Mouse (Mus musculus): ENCODE measurements around the gene Zdhhc18.

The Zdhhc18 gene

DNA sequence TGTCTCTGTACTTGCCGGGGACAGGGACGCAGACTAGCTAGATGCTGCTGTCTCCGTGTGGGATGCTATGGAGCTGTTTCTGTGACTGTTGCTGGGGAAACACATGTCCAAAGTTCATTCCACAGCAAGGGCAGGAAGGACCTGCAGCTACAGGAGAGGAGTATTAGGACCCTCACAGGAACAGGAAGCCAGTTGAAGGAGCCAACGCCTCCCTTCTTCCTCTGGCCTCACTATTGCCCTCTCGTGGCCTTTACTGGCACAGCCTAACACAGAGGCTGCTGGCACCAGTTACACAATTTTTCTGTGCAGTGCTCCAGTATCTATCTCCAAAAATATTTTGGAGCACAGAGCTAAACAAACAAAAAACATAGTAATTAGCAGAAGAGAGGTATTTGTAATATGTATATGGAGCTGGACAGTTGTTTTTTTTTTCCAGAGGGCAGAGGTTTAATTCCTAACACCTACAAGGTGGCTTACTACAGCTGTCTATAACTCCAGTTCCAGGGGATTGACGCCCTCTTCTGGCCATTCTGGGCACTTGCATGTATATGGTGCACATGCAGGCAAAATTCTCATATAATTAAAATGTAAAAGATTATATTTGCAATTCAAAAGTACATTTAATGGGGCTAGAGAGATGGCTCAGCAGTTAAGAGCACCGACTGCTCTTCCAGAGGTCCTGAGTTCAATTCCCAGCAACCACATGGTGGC lies at the start of gene Zdhhc18:
Gene Zdhhc18 (minus strand): TSS at position 166 of the 711 bp plus-strand sequence.
- DNase-seq: peak; percentile 88 to 90

DNA sequence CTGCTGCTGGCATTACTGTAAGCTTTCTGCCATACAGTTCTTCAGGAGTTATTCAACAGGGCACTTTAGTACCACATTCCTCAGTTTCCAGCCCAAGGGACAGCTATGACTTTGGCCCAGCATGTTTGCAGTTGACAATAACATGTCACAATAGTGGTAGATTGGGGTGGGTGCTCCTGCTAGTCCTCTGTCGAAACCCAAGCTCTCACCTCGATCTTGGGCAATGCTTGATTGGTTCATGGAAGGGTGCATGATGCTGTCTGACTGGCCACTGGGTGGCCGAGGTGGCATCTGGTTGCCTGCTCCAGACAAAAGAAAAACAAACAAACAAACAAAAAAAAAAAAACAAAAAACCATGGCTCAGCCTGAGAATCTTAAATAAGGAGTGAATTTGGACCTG lies 45.4 kb upstream of the Zdhhc18 start:
- DNase-seq: no peak

DNA sequence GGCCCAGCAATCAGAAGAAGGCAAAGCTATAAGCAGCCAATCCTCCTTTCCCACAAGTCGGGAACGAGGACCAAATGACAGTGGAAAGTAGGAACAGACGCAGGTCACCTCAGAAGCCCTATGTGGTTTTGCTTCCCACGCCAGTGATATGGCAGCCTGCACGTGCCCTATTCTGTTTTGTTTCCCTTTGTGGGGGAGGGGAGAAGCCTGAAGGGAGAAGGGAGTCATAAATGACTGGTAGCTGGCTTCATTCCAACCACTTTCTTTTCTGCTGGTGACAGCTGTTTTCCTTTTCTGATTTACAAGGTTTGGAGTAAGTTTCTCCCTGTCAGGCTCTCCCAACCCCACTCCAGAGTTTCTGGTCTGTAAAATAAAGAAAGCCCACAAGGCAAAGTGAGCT lies 40.3 kb upstream of the Zdhhc18 start:
- DNase-seq: no peak

DNA sequence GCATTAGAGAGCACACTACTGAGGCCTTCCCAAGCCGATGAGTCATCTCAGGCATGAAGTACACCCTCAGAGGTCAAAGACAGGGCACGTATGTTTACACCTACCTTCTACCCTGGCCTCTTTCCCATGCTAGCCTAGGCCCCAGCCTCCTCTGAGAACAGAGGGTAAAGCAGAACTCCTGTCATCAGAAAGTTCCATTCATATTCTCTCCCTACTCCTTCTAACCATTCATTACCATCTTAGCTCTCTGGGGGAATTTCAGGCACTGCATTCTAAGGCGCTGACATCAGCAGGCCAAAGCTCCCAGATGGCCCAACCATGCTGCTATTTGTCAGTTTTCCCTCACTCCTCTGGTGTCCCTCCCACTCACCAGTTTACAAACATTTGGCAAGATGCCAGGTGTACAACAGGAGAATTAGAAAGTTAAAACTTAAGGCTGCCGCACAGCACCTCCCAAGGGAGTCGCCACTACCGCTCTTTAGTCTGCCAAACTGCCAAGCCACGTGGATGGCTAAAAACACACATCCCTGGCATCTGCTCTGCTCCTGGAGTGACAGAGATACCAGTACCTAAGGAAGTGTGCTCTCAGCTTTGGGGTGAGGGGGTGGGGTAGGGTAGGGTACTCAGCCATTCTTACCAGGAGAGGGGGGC lies 38.6 kb upstream of the Zdhhc18 start:
- DNase-seq: no peak

DNA sequence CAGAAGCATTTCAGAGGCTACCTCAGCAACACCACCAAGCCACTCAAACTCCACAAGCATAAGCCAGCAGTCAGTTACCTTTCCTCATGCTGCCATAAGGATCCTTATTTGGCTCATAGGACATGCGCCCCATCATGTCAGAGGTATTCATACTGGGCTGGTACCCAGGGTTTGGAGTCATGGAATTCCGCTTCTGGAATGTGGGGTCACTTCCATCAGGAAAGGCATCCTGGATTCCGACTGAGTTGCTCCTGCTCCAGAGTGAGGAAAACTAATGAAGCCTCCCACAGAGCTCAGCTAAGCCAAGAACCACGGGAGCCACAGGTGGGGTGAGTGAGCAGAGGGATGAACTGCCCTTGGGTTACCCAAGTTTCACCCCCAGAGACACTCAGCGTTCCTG lies 37.2 kb upstream of the Zdhhc18 start:
- no peak for DNase-seq

DNA sequence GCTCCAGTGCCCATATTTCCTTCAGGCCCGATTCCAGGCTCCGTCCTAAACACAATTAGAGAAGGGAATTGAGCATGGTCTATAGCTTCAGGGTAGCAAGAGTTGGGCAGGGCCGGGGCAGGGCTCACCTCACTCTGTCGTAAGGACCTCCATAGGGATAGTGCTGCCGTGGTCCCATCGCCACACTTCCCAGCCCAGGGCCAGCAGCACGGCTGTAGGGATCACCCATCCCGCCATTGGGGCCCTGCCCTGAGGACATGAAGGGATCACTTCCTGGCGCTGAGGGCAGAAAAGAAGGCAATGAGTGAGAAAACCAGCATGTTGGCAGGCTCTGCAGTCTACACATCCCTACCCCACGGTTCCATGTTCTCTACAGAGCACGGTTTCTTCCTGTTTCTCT lies 36.6 kb upstream of the Zdhhc18 start:
- no peak for DNase-seq

DNA sequence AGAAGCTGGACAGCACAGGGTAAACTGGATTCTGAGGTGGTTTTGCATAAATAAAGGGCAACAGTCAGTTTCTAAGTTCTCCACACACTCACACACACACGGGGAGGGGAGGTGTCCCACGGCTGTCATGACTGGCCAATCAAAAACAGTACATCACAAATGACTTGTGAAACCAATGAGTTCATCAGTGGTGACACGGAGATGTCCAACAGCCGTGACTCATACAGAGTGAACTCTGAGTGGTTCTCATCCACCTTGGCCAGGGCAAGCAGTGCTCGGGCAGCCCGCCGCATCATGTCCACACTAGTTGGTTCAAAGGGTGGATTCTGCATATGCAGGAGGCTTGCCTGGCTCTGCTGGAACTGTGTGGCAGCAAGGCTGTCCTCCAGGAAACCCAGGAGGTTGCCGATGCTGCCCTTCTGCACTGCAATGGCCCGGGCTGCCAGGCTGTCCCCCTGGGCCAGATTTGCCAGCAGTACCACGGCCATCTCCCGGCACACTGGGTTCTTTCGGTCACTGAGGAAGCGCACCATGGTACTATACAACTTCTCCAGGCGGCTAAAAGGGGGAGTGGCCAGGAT lies 30.3 kb upstream of the Zdhhc18 start:
- DNase-seq: no peak

DNA sequence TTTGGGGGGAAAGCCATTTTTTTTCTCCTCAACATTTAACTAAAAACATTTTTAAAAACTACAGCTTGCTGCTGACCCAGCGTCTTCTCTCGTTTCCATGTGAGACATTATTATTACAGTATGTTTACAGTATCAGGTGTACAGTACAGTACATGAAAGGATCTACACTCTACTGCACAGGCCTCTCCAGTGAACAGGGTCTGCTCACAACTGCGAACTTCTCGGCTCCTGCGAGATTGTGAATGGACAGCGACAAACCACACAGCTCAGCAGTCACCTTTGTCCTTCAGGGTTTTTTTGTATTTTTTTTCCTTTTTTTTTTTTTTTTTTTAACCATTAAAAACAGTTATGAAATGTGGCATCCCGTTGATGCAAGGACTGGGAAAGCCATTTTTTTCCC lies 29.7 kb upstream of the Zdhhc18 start:
- no peak for DNase-seq

DNA sequence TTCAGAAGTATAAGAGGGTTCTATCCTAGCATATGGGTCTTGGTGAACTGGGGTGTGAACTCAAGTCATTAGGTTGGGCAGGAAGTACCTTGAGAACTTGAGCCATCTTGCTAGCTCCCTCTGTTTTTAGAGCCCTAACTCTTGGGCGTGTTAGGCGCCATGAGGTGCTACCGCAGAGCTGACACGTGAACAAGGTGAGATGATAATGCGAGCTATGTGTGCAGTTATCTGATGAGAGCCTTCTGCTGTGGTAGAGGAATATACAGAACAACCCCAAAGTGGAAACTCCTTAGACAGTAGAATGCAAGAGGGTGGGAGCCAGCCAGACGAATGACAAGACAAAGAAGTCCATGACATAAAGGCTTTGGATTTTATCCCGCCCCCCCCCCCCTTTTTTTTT lies 27.3 kb upstream of the Zdhhc18 start:
- DNase-seq: no peak

DNA sequence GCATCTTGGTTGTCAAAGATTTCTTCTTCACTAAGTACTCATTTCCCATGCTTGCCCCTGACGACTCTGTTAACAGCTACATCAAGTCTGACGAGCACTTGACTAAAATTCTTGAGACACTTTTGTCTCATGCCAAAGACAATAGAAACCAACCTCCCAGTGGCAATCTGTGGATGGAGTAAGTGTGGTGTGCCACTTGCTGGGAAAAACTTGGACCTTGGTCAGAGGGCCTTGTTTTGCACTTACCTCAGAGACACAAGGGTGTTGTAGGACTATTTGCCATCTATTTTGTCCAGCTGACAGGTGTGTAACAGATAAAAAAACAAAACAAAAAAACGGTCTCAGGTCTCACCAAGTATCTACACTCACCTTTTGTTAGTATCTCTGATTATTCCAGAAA lies 26.2 kb upstream of the Zdhhc18 start:
- DNase-seq: no peak

DNA sequence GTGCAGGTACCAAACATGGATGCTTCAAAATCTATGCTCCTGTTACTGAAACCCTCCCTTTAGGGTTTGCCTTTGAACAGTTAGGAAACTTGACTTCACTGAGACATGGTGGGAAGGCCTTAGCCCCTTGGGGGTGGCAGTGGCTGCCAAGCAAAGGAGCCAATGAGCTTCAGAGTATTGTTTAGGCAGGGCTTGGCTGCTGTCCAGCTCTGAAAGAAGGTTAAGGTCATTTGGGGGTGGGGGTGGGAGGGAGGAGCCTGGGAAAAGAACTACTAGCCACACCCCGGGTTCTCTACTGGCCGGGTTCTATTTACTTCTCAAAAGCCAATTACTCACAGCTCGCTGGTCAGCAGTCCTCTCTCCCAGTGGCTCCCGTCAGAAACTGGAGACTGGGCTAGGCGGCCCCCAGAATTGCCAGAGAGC lies 25.7 kb upstream of the Zdhhc18 start:
- DNase-seq: no peak

DNA sequence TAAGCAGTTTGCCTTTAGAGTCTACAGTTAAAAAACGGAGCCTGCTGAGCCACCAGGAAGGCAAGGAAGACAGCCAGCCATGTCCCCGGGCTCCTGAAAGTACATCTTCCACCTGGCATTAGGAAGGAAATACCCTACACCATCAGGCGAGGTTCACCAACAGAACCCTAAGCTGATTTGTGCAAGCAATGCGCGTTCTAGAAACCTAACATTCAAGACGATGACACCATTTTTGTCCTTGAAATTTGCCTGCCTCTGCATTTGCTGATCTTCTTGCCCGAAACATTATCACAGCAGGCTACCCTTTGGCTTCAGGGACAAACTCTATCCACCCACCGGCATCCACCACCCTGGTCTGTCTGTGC lies 24.4 kb upstream of the Zdhhc18 start:
- no peak for DNase-seq

DNA sequence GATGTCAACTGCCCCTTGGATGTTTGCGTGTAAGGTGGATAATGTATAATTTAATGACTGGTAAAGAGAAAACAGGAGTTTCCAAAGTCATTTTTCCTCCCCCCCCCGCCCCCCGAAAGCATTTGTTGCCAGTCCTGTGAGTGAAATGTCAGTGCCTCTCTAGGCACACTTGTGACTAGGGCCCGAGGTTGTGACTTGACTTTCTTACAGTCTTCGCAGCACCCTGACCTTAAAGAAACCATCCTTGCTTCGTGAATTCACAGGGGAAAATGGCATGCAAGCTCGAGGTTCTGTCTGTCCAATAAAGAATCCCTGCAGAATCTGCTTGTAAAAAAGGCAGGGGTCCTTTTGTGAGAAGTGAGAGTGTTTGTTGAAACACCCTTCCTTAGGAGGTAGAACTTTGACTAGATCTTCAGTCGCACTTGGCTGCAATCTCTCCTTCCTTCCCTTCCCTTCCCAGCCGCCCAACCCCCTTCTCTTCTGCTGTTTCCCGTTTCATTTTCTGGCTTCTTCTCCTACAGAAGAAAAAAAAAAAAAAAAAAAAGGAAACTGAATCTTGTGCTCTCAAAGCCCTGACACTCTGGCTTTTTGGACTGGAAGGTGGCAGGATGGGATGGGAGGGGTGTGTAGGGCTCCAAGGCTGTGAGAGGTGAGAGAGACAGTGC lies 23.8 kb upstream of the Zdhhc18 start:
- peak in 1 of 2 experiments; percentile 25 for DNase-seq

DNA sequence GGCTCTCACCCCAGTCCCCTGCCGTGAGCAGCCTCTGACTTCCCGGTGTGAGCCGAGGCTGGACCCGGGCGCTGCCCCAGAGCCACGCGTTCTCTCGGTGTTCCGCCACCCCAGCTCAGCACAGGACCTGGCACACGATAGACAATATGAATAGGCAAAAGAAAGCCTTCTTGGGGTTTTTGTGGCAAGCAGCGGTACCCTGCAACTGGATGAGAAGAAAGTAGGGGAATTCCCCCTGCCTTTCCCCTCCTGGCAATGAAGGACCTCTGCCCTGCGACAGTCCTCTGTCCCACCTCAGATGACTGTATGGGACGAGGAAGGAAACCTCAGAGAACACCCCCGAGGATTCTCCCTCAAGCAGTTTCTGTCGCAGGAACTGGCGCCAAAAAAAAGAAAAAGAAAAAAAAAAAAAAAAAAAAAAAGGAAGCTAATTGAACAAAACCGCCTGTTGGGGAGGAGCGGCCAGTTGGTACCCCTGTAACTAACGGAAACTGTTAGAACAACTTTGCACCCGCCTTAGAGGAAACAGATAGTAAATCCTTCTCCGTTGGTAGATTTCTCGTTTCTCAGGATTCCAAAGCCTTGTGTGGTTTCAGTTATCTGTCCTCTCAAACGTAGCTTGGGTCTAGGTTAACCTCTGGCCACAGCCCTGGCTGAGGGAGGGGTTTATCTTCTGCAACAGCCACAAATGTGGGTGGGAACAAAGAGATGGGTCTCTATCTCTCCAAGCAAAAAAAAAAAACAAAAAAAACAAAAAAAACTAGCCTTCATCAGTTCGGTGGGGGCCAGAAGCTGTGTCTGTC lies 23.1 kb upstream of the Zdhhc18 start:
- DNase-seq: peak in 1 of 2 experiments; percentile 52

DNA sequence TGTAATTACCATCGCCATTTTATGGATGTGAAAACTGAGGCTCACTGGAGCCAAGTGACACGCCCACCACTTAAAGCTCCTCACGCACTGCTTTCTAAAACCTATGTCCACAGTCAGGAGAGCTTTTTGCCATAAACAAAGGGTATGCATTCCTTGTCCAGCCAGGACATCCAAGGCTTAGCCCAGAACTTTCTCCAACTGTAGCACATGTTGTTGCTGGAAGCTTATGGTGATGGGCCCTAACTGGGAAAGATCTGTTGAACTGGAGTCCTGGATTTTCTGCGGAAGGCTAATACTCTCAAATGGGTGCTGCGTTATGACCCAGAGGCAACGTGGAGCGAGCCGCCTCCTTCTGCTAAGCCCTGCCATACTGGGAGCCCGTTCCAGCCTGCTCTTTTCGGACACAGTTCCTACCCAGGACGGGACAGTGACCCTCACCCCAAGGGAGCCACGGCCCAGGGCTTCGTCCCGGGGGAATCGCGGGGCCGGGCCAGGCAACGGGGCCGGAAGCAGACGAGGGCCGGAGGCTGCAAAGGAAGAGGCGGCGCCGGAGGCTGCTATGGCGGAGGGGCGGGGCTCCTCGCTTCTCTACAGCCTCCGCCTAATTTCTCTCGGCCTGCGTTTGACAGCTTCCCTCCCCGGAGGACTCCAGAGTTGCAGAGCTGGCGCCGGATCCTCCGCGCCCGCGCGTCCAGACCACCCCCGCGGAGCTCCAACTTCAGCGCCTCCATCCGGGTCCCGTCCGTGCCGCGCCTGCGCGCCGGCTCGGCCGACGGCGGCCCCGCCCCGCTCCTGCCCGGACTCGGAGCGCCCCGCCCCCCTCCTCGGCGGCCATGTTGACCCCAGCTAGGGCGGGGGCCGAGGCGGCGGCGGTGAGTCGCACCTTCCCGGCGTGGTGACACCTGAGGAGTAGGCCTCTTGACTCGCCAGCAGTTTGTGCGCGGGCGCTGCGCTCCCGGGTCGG lies 22.2 kb upstream of the Zdhhc18 start, which contains the start of gene Pigv:
Gene Pigv (minus strand): TSS at position 767 of the 964 bp plus-strand sequence.
- peak; percentile 94 to 95 for DNase-seq

DNA sequence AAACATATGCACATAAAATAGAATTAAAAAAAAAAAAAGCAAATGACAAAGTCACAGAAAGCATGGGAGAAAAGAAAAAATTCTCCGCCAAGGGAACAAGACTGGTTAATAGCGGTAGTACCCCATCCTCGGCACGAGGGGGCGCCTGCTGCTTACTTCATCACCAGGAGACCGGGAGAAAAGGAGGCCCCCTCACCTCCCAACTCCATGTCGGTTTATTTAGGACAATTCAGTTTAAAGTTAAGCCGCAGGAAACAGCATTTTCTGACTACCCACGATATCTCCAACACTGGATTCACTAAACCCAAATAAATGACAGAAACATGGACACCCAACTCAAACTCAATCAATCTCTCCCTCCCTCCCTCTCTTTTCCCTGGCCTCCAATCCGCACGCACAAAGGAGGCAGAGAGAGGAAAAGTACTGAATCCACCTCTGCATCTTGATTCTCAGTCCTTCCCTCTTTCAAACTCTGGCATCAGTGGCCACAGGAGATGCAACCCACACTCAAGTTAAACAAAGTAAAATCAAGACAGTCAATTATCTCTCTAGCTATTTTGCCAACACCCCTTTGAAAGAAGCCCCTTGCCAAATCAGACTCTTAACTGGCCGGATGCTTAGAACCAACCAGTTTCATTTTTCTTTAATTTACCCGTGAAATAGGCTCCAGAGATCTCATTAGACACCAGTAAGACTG lies 21.4 kb upstream of the Zdhhc18 start:
- DNase-seq: peak; percentile 81 to 83

DNA sequence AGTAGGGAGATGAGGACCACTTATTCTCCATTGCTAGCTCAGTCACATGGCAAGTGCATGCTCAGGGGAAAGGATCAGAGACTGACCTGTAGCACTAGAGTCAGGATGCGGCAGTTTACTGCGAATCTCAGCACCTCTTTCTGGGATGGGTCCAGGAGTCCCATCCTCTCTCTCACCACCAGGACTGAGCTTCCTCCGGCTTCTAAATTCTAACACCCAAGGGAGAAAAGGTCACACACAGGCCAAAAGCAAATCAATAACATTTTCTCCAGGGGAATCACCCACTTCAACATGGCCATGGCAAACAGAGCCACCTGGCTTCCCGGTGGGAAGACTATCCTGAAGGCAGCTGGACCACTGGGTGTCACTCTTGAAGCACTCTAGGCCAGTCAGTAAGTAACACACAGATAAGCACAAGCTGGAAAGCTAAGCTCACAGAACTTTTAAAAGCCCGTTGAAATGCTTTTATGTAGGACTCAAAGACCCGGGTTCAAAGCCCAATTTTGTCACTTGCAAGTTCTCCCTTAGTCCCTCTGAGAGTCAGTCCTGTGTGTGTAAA lies 19.8 kb upstream of the Zdhhc18 start:
- no peak for DNase-seq

DNA sequence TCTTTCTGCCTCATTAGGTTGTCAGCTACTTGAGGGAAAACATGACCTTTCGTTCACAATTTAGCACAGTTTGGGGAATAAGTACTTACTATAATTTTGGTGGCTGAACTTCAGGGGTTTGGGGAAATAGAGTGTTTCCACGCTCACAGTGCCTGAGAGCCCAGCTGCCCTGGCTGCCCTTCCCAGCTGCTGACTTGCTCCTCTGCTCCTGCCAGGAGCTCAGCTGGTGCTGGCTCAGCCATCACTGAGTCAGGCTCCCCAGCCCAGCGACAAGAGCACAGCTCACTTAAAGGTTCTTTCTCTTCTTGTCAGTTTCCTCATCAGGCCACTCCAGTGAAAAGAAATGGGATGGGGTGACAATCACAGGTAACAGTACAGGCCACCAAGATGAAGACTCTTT lies 18.6 kb upstream of the Zdhhc18 start:
- DNase-seq: no peak

DNA sequence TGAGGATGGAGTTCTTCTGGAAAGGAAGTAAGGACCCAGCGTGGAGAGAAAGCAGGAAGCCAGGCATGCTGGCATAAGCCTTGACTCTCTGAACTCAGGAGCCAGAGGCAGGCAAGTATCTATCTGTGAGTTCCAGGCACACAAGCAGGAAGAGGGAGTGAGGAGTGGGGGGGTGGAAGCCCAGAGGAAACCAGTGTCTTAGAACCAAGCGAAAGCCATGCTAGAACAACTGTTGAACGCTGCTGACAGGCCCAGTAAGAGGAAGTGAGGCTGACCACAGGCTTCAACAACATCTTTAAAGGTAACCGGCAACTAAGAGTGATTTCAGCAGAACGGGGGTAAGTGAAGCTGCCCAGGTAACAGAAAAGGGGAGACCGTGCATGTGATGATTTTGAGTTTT lies 16.2 kb upstream of the Zdhhc18 start:
- DNase-seq: no peak

DNA sequence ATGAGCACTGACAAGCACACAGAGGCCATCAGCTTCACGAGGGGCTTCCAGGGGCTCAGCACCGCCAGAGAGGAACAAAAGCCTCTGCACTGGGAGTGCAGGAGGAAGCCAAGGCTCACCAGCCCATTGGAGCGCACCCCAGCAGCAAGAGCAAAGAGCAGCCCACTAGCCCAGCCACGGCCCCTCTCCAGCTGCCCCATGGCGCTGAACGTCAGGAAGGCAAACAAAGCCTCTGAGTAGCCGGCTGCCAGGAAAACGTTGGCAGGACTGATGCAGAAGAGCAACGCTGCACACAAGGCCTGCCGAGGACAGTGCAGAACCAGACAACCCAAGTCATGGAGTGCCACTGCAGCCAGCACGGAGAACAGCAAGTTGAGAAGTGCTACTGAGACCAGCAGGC lies 15.2 kb upstream of the Zdhhc18 start:
- no peak for DNase-seq

DNA sequence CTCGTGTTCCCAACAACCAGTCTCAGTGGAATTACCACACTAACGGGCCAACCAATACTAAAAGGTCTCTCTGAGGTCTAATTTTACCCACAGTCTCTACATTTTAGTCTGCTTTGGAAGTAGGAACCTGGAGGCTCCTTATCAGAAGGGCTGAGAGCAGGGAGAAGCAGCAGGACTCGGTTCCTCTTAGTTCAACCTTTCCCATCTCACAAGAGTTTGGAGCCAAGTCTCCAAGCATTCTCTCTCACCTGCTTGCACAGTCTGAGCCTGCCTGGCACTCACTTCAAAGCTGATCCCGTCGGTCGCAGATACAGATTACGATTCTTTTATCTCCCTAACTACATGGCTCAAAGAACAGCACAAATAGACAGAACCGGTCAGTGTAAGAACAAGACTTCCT lies 13.0 kb upstream of the Zdhhc18 start:
- no peak for DNase-seq

Data from thymus, postnatal 36 days (tissue).